Mouse (Mus musculus): ENCODE measurements around the gene Ccdc65. TPM values are rescaled to one million over a fixed set of nuclear protein-coding genes. Genes with fewer than 3 reads are reported as not detected.

Gene Ccdc65
- 10 to 100 TPM; 11.2 TPM for total RNA-seq (2021)
- long read RNA-seq, experiment 1, partial matches to known transcripts: 2 of 5 reads
- long read RNA-seq, experiment 1, other reads (novel, unspliced or antisense): 2 of 5 reads
- long read RNA-seq, experiment 2, partial matches to known transcripts: 0 of 4 reads
- long read RNA-seq, experiment 2, other reads (novel, unspliced or antisense): 0 of 4 reads

- H3K4me3 ChIP-seq: peak within 1 kb of the TSS; percentile 68
- intact Hi-C loops (cut with DNase I): no loop called here
- peak; percentile 77 for TF ChIP-seq CTCF (IDR thresholded peaks at IDR 0.05)
- peak; percentile 84 to 85 for DNase-seq (ENCODE audit: extremely low spot score in 1 of 2, low spot score in 2 of 2)
- H3K27ac ChIP-seq: peak within 1 kb of the TSS; percentile 47
Measured at GRCm38 (mm10) chr15:98707766-98708372, at the start of gene Ccdc65. TSS of gene Ccdc65 (plus strand) at chr15:98708207.

DNA sequence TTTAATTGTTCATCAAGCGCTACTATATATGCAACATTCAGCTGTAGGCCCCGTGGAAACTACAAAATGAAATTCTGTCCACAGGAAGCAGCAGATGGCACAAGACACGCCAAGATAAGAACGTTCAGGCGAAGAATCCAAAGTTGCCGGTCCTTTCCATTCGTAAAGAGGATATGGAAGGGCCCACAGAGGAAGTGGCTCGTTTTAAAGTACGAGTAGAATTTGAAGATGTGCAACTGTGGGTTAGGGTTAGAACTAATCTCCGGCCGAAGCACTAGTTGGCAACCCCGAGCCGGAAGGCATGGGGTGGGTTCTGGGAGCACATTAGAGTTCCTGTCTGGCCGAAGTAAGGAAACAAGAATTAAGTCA is 45.8 kb upstream of the Ccdc65 start:
- Histone ChIP-seq H3K27ac (peak overlapping the region; percentile 96), H3K4me3 (peak overlapping the region; percentile 86)
- DNase-seq (ENCODE audit: extremely low spot score in 1 of 2, low spot score in 2 of 2): no peak
- intact Hi-C loops (cut with DNase I): no loop called here
- no peak for TF ChIP-seq CTCF (IDR thresholded peaks at IDR 0.05)

DNA sequence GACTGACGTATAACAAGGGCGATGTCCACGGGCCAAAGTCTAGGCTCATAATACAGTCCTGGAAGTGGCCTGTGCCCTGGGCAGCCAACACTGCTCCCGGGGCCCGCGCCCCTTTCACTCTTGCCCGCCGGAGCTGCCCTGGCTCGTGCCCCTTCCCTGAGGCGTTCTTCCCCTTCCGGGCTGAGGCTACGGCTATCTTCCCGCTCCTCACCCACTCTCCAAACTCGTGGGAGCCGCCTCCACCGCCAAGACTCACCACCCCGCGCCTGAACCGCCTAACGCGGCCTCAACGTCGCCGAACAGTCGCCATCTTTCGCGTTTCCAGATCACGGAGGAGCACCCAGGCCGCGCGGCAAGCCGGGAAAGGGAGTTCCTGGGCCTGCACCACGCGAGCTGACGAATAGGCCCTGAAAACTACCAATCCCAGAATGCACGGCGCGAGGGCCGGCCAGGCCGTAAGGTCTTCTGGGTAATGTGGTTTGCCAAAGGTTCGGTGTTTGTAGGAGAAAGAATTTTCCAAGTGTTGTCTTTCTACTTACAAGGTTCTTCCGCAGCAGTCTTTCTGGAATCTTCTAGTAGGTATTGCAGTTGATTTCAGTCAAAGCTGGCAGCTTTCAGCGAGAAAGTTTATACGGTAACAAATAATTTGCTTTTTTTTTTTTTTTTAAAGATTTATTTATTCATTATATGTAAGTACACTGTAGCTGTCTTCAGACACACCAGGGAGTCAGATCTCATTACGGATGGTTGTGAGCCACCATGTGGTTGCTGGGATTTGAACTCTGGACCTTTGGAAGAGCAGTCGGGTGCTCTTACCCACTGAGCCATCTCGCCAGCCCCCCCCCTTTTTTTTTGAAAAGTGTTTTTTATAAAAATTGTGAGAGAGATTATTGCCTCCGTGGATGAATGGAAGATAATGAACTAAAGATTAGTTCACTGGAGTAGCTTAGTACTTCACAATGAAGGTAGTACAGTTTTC is 45.2 kb upstream of the Ccdc65 start, which contains the start of gene Ddx23:
Gene Ddx23, minus strand, starts transcription at position 328 of the 979 bp plus-strand sequence.
- DNase-seq (ENCODE audit: extremely low spot score in 1 of 2, low spot score in 2 of 2): peak; percentile 95
- TF ChIP-seq CTCF (IDR thresholded peaks at IDR 0.05): no peak
- intact Hi-C loops (cut with DNase I): no loop called here
- H3K4me3 ChIP-seq: peak within 1 kb of the TSS; percentile 86
- peak within 1 kb of the TSS; percentile 96 for H3K27ac ChIP-seq

GRCm38 (mm10) chr15:98664042-98664907 is 43.7 kb upstream of the Ccdc65 start:
- intact Hi-C loops (cut with DNase I): loop anchor here (1.0 to 2.0 kb wide), 2 partner anchors 35 to 135 kb away; no protein-coding TSS in a partner anchor
- Histone ChIP-seq H3K27ac (no peak overlapping the region), H3K4me3 (no peak overlapping the region)
- peak; percentile 69 for TF ChIP-seq CTCF (IDR thresholded peaks at IDR 0.05)
- no peak for DNase-seq (ENCODE audit: extremely low spot score in 1 of 2, low spot score in 2 of 2)

GRCm38 (mm10) chr15:98672592-98672991 is 35.4 kb upstream of the Ccdc65 start:
- intact Hi-C loops (cut with DNase I): no loop called here
- TF ChIP-seq CTCF (IDR thresholded peaks at IDR 0.05): no peak

DNA sequence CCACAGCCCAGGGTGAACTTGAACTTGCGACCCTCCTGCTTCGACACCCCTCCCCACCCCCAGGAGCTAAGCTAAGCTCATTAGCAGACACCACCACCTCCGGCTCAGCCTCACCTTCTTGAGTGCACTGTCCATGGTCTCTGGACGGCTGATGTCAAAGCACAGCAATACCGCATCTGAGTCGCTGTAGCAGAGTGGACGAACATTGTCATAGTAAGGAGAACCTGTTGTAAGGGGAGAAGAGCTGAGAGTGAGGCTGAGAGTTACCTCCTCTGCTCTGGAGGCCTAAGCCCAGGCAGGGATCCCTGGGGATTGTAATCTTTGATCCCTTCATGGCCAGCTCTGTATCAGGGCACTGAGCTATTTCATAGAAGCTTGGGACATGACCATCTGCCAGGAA is 34.3 kb upstream of the Ccdc65 start:
- no peak for TF ChIP-seq CTCF (IDR thresholded peaks at IDR 0.05)
- no peak for DNase-seq (ENCODE audit: extremely low spot score in 1 of 2, low spot score in 2 of 2)
- Histone ChIP-seq H3K27ac (peak overlapping the region; percentile 70), H3K4me3 (no peak overlapping the region)
- intact Hi-C loops (cut with DNase I): no loop called here

More at GRCm38 (mm10) chr15:98672592-98672991, 35.4 kb upstream of the Ccdc65 start:
- peak overlapping the region; percentile 36; the same call in 1 of the 2 replicates for H3K27ac ChIP-seq
- DNase-seq (ENCODE audit: extremely low spot score in 1 of 2, low spot score in 2 of 2): no peak
- no peak overlapping the region for H3K4me3 ChIP-seq

GRCm38 (mm10) chr15:98674284-98674993 is 33.6 kb upstream of the Ccdc65 start:
- Histone ChIP-seq H3K27ac (peak overlapping the region; percentile 70), H3K4me3 (peak overlapping the region; percentile 81)
- intact Hi-C loops (cut with DNase I): no loop called here
- no peak for TF ChIP-seq CTCF (IDR thresholded peaks at IDR 0.05)
- no peak for DNase-seq (ENCODE audit: extremely low spot score in 1 of 2, low spot score in 2 of 2)

GRCm38 (mm10) chr15:98674994-98675545 is 32.9 kb upstream of the Ccdc65 start:
- intact Hi-C loops (cut with DNase I): no loop called here
- H3K4me3 ChIP-seq: peak overlapping the region; percentile 81
- no peak for DNase-seq (ENCODE audit: extremely low spot score in 1 of 2, low spot score in 2 of 2)
- TF ChIP-seq CTCF (IDR thresholded peaks at IDR 0.05): no peak
- peak overlapping the region; percentile 60 for H3K27ac ChIP-seq

DNA sequence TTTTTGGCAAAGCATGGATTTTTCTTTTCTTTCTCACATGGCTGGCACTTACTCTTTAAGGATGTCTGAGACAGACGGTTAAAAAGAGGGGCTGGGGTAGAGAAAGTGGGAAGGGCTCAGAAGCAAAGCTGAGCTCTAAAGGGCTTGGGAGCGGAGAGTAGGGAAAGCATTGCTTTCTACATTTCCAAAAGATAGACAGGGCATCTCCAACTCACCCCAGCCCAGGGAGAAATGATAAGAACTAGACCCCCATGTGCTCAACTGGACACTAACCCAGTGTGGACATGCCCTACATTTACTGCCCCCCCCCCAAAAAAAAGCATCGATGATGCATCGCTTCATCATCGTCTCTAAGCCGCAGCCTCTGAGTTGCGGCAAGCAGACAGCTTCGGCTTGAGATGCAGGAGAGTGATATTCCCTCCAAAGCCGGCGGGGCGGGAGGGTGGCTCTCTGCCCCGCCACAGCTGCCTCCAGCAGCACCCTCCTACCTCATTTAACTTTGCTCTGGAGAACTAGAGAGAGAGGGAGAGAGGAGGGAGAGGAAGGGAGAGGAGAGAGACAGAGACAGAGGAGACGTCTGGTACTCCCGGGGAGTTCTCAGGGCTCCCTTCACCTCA is 32.3 kb upstream of the Ccdc65 start:
- intact Hi-C loops (cut with DNase I): loop anchor here (2.0 kb wide), 1 partner anchor 23 kb away; no protein-coding TSS in a partner anchor
- TF ChIP-seq CTCF (IDR thresholded peaks at IDR 0.05): no peak
- no peak for DNase-seq (ENCODE audit: extremely low spot score in 1 of 2, low spot score in 2 of 2)
- Histone ChIP-seq H3K27ac (peak overlapping the region; percentile 60), H3K4me3 (peak overlapping the region; percentile 81)

DNA sequence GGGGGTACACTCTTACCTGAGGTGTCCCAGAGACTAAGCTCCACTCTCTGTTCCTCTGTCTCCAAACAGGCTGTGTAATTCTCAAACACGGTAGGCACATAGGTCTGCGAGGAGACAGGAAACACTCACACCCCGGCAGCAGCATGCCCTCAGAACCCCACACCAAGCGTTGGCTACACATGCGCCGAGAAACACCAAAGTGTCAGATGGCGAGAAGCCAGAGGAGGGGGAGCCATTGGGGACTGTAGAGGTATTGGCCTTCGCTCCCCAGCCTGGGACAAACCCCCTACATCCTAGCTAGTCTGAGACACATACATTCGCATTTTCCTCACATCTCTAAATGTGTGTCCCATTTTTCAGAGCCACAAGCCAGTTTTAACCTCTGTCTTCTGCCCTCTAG is 31.5 kb upstream of the Ccdc65 start:
- no peak for DNase-seq (ENCODE audit: extremely low spot score in 1 of 2, low spot score in 2 of 2)
- H3K27ac ChIP-seq: peak overlapping the region; percentile 60
- H3K4me3 ChIP-seq: peak overlapping the region; percentile 81
- TF ChIP-seq CTCF (IDR thresholded peaks at IDR 0.05): no peak
- intact Hi-C loops (cut with DNase I): loop anchor here (2.0 kb wide), 1 partner anchor 22 kb away; no protein-coding TSS in a partner anchor
